Mouse (Mus musculus): ENCODE results near the gene Gm13283.

GRCm38 (mm10) chr4:88726727-88727126 lies 33.2 kb upstream of the Gm13283 start:
- TF ChIP-seq POLR2A (IDR thresholded peaks at IDR 0.05; ENCODE audit: insufficient read depth, low read depth, low read length) (no peak), CTCF (IDR thresholded peaks at IDR 0.05) (no peak), EP300 (IDR thresholded peaks at IDR 0.05; ENCODE audit: insufficient read depth, low read depth, low read length) (no peak)
